Mouse (Mus musculus): ENCODE measurements around the gene Mab21l2. TPM values are rescaled to one million over a fixed set of nuclear protein-coding genes. Genes with fewer than 3 reads are reported as not detected.

Gene Mab21l2
- total RNA-seq (2015) (not detected in 2 replicates), total RNA-seq (2017) (not detected in 2 replicates)

DNA sequence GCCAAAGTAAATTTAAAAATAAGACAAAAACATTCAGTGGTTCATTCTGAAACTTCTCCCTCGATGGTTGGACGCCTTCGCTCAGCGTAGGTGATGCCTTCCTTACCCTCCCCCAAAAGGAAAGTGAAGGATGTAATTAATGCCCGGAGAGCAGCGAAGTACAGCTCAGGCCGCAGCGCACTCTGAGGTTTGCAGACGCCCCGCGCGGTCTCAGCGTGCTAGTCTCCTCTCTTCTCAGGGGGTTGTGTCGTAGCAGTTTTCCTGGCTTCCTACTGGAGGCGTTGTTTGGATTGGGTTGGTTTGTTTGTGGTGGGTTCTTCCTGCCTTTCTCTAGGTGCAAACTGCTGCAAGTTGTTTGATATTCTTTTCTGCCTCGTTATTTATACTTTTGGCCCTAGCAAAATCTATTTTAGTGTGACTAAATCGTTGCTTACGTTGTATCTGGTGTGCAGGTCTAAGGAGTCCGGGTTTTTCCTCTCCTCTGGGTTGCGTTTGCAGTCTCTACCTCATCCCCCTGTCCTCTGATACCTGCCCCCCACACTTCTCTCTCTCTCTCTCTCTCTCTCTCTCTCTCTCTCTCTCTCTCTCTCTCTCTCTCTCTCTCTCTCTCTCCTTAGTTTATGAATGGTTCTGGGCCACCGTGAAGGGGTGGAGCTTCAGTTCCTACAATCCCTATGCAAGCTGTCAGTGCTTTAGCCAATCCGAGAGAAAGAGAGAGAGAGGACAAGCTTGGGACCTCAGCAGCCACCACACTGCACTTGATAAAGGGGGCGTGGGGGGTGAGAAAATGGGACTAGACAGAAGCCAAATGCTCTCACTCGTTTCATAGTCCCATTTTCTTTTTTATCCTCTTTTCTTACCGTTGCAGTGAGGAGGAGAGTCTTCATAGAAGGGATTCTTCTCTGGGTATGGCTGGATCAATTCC is at the start of gene Mab21l2:
Gene Mab21l2 (minus strand): TSS at position 539 of the 925 bp plus-strand sequence.
- ATAC-seq (replicated peaks; ENCODE audit: poor library complexity) = peak; percentile 52

DNA sequence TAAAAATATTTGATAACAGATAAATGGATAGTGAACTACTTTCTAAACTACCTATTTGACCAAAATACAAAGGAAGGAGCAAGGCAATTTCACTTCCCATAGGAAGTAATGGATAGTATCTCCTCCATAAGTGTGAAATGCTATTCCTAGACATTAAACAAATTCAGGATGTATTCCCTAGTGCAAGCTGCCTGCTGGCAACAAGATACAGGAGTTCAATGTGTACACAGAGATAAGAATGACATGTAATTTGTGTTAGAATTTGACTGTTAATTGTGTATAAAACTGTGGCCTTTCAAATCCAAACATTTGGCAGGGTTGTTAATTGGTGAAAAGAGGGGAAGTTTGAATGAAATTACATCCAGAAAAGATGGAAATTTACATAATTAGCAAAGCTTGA is 26.9 kb upstream of the Mab21l2 start:
- no peak for ATAC-seq (replicated peaks; ENCODE audit: poor library complexity)

DNA sequence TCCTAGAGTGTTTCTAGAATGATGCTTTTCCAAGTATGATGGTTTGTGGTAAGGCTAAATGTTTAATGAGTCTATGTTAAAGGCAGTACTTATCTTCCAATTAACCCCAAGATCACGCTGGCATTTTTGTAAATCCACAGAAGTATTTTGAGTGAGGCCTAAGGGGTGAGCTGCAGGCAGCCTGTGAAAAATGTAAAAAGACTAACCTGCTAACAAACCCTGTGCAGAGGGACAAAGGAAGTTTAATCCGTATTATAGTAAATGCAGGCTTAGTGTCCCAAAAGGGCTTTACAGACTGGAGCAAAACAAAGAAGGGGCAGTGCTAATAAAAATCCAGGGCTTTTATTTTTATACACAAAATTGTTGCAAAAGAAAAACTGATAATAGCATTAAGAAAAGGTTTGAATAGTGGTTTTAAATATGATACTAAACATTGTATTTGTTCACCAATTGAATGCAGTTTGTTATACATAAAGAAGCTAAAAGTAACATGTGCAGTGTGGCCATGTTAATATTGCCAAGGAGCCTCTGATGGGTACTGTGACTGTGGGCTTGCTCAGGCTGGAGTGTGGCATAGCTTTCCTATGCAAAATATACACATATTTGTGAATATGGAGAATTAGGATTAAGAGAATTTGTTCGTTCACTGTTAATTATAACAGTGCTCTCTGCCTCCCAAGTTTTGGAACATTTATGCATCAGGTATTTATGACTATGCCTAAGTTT is 24.3 kb upstream of the Mab21l2 start:
- ATAC-seq (replicated peaks; ENCODE audit: poor library complexity) = no peak

DNA sequence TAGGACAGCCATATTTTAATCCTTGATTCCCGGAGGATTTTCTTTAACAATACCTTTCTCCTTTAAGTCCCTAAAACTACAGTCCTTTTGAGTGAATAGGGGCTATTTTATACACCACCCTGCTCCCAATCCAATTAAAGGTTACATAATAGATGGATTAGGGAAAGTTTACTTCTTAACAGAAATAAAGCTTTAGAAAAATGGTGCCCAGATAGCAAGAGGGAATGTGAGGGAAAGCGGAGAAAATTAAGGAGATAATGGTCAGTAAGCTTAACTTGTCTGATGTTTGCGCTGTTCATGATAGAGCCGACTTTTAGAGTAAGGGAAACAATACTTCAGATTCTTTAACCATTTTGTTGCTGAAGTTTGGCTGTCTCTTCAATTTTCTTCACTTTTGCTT is 23.1 kb upstream of the Mab21l2 start:
- ATAC-seq (replicated peaks; ENCODE audit: poor library complexity) = no peak

DNA sequence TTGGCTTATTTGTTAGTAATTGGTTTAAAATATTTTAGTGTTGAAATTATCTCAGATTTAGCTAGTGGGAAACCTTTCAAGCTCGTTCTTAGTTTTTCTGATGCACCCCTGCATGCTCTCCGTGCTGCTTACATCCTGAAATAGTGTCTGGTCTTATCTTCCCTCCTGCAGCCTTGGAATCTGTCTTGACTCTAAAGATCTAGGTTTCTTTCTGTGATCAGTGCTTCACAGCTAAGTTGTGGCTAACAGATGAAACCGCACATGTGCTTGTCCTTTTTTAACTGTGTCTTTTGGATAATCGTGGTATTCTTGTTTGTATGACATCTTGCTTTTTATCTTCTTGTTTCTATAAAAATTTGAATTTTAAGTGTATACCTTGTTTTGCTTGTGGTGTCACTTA is 18.9 kb upstream of the Mab21l2 start:
- ATAC-seq (replicated peaks; ENCODE audit: poor library complexity) = peak; percentile 99

DNA sequence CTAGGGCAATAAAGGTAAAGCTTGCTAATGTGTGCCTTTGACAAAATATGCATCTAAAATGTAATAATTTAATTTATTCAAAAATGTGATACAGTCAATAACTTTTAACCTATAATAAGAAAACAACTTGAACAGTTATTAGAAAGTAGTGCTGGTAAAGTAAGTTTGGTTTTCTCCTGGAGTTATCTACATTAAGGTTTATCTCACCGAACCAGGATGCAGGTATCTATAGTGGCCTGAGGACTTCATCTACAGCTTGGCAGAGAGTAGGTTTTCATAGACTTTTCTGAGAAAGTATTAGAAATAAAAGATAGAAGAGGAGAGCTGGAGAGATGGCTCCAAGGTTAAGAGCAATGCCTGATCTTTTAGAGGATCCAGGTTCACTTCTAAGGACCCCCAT is 13.0 kb upstream of the Mab21l2 start:
- peak; percentile 56 for ATAC-seq (replicated peaks; ENCODE audit: poor library complexity)

DNA sequence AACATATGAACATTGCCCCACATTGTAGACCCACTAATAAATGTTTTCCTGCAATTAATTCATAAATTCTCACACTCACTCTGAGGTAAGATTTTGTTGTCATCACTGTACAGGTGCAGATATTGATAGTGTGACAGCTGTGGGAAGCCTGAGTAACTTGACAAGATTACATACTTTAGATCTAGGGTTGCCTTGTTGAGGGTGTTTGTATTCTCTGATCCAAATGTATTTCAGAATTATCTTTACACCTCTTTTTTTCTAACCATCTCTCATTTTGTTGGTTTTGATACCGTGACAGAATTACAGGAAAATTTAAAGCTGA is 12.6 kb upstream of the Mab21l2 start:
- ATAC-seq (replicated peaks; ENCODE audit: poor library complexity) = peak; percentile 82

DNA sequence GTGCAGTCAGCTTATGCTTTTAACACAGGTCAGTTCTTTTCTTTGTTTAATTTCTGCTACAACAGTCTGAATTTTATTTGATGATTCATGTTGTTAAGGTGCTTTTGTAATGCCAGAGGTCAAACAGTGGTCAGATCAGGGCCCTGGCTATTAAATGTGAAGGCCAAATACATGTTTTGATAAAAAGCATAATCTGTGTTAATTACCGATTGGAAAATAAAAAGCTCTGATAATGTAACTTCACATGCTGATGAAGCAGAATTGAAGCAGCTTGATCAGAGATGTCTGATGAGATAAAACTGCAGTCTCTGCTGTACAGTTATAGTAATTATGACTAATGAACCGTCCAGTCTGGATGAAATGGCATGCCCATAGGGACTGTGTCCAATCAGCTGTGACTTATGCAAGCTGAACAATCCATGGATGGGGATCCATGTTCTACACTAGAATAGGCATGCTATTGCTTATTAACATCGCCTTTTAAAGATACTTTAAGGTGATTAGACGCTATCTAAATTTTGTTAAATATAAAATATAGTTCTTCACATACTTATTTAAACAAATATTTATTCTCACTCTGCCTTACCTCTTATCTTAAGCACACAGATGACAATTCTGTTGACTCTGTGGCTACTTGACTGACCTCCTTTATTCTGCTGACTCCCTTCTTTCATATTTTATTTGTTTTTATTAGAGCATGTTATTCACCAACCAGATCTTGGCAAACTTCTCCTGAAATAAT is 12.0 kb upstream of the Mab21l2 start:
- ATAC-seq (replicated peaks; ENCODE audit: poor library complexity) = peak; percentile 40

GRCm38 (mm10) chr3:86559635-86560034 is 11.2 kb upstream of the Mab21l2 start:
- no peak for ATAC-seq (replicated peaks; ENCODE audit: poor library complexity)

DNA sequence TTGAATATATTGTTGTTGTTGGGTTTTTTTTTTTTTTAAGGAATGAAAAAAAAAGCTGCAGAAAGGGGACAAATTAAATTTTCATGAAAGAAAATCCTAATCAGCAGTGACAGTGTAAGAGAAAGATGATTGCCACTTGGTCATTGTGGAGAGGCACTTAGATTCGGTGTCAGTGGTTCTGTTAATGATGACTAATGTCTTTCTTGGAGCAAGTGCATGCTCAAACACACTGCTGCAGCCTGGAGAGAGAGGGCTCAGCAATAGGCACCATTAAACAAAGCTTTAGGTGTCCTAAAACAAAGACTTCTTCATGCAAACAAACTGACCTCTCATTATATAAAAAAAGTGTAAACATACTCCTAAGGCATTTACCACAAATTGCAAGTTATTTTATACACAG is 10.5 kb upstream of the Mab21l2 start:
- no peak for ATAC-seq (replicated peaks; ENCODE audit: poor library complexity)

GRCm38 (mm10) chr3:86552170-86552569 is 3.7 kb upstream of the Mab21l2 start:
- ATAC-seq (replicated peaks; ENCODE audit: poor library complexity) = no peak

DNA sequence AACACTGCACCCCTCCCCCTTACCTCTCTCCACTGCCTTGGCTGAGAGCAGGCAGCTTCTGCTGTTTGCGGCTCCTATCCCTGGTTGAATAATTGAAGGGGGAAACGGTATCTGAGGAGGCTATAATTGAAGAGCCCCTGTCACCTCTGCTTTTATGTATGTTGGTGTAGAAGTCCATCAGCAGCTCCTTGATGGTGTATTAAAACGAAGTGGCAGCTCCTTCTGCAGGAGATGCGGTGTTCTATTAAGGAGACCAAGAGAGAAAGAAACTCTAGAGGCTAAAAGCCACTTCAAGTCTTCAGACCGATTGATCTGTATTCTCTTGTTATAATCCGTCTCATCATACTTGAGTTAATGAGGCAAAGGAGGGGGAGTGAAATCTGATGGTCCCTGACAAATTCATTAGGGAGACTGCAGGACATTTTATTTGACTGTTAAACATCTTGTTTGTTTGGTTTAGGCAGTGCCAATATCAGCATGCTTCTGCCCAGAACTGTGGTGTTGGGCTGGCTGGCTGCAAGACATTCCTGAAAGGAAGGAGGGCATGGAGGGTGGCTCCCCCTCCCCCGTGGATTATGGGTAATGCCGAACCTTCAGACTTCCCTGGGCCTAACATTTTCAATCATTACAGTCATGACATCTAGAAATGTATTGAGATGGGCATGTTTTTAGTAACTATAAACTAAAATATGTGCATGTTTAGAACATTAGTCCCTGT is 2.7 kb upstream of the Mab21l2 start:
- no peak for ATAC-seq (replicated peaks; ENCODE audit: poor library complexity)

DNA sequence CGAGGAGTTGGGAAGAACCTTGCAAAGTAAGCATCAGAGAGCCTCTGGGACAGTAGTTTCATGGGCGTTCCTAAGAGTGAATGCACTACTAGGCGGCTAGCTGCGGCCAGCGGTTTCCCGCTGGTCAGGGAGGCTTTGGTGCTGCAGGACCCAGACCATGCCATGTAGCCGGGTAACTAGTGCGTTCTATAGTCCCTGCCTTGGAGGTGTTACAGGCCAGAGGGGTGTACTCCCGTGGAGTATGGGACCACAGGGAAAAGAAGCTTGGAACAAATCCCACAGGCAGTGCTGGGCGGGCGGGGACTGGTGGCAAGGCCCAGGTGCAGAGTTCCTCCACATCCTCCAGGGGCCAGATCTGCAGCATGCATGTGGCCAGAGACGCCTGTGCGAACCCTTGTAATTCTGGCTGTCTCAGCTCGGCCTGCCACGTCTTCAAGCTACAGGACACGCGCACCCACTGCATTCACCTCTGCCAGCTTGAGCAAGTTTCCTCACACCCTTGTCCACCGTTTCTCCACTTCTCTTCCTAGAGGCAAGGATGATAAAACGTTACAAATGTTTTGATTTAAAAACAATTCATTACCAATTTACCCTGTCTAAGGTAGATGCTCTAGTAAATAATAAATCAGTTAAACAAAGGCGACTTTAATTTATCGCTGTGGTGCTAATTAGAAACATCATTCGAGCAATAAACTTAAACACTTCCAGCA is 2.0 kb upstream of the Mab21l2 start:
- no peak for ATAC-seq (replicated peaks; ENCODE audit: poor library complexity)

DNA sequence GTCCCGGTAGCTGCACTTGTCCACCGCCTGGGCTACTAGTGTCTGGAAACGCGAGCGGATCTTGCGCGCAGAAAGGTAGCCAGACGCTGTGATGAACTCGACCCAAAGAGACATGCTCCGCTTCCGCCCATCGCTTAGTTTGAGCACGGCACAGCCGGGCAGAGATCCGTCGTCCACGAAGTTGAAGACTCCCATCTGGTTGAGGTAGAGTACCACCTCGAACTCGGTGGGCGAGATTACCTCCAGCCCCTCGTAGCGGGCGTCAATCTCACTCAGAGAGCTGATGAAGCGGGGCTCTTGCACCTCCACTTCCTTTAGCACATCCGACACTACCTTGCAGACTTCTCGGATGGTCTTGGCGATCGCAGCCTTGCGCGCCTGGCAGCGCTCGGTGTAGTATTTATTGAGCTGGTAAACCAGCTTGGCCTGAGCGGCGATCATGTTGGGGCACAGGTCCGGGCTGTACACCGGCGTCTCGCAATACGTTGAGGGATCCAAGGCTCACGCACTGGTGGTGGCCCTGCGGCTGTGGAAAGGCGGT is 1.1 kb downstream of the Mab21l2 start:
- ATAC-seq (replicated peaks; ENCODE audit: poor library complexity) = peak; percentile 29

DNA sequence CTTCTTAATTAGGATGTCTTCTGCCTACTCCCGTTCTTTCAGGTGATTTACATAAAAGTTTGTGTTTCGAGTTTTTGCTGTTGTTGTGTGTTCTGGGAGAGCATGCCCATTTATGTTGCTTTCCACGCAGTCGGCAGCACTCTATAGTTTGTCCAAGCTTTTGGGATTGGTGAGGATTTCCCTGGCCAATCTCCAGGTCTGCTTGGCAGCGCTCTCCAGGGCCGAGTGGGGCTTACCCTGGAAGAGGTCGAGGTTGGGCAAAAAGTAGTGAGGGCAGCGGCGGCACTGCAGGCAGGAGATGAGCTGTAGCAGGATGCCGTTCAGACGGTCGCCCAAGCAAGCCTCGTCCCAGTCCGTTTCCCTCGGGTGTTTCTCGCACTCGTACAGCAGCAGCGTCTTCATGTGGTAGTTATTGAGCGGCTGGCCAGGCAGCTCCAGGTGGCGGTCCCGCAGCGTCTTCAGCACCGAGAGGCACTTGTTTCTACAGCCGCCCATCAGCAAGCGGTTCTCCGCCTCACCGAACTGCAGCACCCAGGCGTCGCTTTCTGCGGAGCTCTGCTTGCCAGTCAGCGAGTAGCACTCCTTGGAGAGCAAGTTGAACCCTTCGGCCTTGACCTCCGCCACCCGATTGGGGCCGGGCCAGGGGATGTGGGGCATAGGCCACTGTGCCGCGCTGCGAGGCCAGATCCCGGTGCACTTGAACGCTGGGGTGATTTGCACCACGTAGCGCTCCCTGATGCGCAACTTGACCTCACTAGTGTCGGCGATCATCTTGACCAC is 1.8 kb downstream of the Mab21l2 start:
- peak; percentile 56 for ATAC-seq (replicated peaks; ENCODE audit: poor library complexity)

GRCm38 (mm10) chr3:86545945-86546344 is 2.5 kb downstream of the Mab21l2 start:
- ATAC-seq (replicated peaks; ENCODE audit: poor library complexity) = no peak

- ATAC-seq (replicated peaks; ENCODE audit: poor library complexity) = no peak
These were observed 3.6 kb downstream of the Mab21l2 start for GRCm38 (mm10) chr3:86544785-86545184.

- no peak for ATAC-seq (replicated peaks; ENCODE audit: poor library complexity)
These were observed 6.5 kb downstream of the Mab21l2 start for GRCm38 (mm10) chr3:86541863-86542397.

DNA sequence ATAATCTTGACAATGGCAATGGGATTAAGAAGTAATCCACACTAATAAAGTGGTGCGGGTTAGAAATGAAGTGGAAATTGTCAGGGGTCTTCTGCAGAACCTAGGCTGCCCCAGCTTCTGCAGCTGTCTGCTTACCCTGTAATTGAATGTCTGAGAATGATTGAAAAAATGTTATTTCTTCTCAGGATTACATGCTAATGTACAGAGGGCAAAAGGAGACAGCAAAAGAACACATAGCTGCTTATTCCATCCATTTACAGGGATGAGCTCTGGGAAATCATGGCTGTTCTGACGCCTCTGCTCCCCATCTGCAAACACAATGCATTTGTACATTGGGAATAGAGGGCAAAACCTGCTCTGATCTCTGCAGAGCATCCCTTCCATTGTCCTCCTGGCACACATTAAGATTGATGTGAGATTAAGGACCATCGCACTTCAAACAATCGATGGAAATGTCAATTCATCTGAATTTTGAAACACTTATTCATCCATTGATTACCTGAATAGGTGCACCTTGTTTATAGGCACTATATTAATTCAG is 7.3 kb downstream of the Mab21l2 start:
- ATAC-seq (replicated peaks; ENCODE audit: poor library complexity) = no peak

Measured in megakaryocyte progenitor cell, adult 5-6 weeks (primary cell).